Mouse (Mus musculus) left cerebral cortex, postnatal 14 days (tissue): ENCODE results near the gene Gm13271. TPM values are rescaled to one million over a fixed set of nuclear protein-coding genes. Genes with fewer than 3 reads are reported as not detected.
"Not testable (repeated sequence)": the region's sequence is repeated elsewhere in the genome, so short reads cannot be mapped to it uniquely, and the experiment has no call there.

ENCODE experiments used
- DNase-seq, 2 experiments: peaks; one replicate each; pipeline ENCODE4 v3.0.0; 2021 to 2022; ENCODE audit warnings: low spot score in 2 of 2, mixed read lengths in 1 of 2
- intact Hi-C: fragments of 180-260 bp; cut with DNase I; formaldehyde crosslinking; loops from one replicate; pipeline ENCODE4 v1.15.1; 2025
- total RNA-seq, 2 experiments: library from RNA; stranded (reverse); gene quantifications; 2 replicates each; pipeline ENCODE4 v1.2.3; 2021

Gm13271 gene
- total RNA-seq, 2 experiments from 2014 or later = not detected

DNA sequence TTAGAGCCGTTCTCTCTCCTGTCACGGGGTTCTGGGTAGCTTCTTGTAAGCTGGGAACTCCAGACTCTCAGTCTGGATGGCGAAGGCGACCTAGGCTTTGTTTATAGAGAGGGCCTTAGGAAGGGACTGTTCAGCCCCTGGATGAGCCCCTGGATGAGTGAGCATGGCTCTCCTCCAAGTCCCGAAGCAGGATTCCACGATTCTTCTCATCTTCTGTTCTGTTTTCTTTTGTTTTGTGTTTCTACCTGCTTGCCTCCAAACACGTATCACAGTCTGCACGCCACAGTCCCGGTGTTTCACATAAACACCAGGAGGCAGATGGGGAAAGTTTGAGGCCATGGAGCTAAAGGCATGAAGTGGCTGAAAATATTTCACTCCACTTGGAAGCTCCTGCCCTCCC is 4.1 kb downstream of the Gm13271 start:
- DNase-seq, intact Hi-C loops: not testable (repeated sequence)

DNA sequence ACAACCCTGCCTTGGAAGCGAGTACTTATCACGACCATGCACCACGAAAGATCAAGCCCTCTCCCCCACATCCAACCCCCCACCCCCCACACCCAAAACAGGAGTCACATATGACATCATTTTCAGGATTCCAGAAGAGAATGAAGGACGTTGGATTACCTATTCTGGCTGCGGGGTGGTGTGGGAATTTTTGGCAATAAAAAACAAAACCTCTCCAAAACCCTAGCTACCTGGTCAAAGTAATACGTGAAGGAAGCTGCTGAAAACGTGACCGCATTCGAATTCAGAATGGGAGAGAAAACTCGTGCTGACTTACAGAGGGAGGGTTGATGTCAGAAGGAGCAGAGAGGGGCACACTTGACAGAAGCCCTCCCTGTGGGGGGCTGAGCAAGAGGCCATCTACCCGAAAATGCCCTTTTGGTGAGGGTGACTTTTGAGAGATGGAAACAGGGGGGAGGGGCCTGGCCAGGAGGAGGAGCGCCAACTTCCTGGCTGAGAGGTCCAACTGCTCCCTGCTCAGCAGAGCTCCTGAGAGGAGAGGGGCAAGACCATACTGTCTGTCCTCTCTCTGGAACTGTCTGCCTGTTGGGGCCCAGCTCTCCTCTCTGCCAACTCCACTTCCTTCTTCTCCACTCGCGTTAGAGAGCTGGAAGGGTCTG is 5.1 kb downstream of the Gm13271 start, which contains the start of gene Gm13283:
Gene Gm13283 (plus strand): TSS at position 510 of the 659 bp plus-strand sequence.
- intact Hi-C loops = not testable (repeated sequence)
- peak; percentile 17 to 19 for DNase-seq

DNA sequence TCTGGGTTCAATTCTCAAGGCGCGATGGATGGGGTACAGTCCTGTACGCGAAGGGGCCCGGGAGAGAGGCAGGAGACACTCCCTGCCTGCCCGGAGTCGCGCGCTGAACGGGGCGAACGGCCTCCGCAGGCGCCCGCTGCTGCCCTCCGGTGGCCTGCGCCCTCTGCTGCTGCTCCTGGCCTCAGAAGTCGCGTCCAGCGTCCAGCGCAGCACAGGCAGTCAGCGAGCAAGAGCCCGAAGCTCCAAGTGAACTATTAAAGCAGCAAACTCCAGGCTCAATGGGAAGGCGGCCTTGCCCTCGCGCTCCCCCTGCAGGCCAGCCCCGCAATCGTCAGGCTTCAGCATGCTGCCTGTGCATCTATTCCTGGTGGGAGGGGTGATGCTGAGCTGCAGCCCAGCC is 5.8 kb downstream of the Gm13271 start:
- peak; percentile 46 to 59 for DNase-seq
- intact Hi-C loops = not testable (repeated sequence)

DNA sequence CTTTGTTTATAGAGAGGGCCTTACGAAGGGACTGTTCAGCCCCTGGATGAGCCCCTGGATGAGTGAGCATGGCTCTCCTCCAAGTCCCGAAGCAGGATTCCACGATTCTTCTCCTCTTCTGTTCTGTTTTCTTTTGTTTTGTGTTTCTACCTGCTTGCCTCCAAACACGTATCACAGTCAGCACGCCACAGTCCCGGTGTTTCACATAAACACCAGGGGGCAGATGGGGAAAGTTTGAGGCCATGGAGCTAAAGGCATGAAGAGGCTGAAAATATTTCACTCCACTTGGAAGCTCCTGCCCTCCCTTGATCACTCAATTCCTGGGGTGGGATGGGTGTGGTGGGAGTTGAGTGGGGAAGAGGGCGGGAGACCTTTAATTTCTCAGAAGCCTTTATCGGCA is 7.1 kb downstream of the Gm13271 start:
- intact Hi-C loops = not testable (repeated sequence)
- peak; percentile 71 to 72 for DNase-seq

DNA sequence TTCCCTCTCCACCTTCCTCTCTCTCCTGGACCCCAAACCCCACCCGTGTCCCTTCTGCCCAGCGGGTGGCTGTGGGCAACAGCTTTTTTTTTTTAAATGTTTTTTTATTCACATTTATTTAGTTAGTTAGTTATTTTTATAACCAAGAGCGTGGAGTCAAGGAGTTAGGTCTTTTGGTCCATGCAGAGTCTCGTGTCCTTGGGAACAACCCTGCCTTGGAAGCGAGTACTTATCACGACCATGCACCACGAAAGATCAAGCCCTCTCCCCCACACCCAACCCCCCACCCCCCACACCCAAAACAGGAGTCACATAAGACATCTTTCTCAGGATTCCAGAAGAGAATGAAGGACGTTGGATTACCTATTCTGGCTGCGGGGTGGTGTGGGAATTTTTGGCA is 7.7 kb downstream of the Gm13271 start:
- intact Hi-C loops, DNase-seq: not testable (repeated sequence)

DNA sequence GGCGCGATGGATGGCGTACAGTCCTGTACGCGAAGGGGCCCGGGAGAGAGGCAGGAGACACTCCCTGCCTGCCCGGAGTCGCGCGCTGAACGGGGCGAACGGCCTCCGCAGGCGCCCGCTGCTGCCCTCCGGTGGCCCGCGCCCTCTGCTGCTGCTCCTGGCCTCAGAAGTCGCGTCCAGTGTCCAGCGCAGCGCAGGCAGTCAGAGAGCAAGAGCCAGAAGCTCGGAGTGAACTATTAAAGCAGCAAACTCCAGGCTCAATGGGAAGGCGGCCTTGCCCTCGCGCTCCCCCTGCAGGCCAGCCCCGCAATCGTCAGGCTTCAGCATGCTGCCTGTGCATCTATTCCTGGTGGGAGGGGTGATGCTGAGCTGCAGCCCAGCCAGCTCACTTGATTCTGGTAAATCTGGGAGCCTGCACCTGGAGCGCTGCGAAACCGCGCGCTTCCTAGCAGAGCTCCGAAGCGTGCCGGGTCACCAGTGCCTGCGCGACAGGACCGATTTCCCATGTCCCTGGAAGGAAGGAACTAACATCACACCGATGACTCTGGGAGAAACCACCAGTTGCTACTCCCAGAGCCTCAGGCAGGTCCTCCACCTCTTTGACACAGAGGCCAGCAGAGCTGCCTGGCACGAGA is 8.8 kb downstream of the Gm13271 start:
- intact Hi-C loops, DNase-seq: not testable (repeated sequence)

DNA sequence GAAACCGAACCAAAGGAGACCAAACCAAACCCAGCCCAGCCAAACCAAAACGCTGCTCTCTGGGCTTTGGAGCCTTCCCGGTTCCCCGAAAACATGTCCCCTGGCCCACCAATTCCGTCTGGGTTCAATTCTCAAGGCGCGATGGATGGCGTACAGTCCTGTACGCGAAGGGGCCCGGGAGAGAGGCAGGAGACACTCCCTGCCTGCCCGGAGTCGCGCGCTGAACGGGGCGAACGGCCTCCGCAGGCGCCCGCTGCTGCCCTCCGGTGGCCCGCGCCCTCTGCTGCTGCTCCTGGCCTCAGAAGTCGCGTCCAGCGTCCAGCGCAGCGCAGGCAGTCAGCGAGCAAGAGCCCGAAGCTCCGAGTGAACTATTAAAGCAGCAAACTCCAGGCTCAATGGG is 18.9 kb downstream of the Gm13271 start, which contains the start of gene Gm13290:
Gene Gm13290 (plus strand): TSS at position 301 of the 400 bp plus-strand sequence.
- intact Hi-C loops, DNase-seq: not testable (repeated sequence)

DNA sequence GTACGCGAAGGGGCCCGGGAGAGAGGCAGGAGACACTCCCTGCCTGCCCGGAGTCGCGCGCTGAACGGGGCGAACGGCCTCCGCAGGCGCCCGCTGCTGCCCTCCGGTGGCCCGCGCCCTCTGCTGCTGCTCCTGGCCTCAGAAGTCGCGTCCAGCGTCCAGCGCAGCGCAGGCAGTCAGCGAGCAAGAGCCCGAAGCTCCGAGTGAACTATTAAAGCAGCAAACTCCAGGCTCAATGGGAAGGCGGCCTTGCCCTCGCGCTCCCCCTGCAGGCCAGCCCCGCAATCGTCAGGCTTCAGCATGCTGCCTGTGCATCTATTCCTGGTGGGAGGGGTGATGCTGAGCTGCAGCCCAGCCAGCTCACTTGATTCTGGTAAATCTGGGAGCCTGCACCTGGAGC is 22.0 kb downstream of the Gm13271 start, which contains the start of gene Gm13289:
Gene Gm13289 (plus strand): TSS at position 301 of the 400 bp plus-strand sequence.
- intact Hi-C loops, DNase-seq: not testable (repeated sequence)

DNA sequence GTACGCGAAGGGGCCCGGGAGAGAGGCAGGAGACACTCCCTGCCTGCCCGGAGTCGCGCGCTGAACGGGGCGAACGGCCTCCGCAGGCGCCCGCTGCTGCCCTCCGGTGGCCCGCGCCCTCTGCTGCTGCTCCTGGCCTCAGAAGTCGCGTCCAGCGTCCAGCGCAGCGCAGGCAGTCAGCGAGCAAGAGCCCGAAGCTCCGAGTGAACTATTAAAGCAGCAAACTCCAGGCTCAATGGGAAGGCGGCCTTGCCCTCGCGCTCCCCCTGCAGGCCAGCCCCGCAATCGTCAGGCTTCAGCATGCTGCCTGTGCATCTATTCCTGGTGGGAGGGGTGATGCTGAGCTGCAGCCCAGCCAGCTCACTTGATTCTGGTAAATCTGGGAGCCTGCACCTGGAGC is 24.9 kb downstream of the Gm13271 start, which contains the start of gene Gm13272:
Gene Gm13272 (plus strand): TSS at position 301 of the 400 bp plus-strand sequence.
- intact Hi-C loops, DNase-seq: not testable (repeated sequence)

DNA sequence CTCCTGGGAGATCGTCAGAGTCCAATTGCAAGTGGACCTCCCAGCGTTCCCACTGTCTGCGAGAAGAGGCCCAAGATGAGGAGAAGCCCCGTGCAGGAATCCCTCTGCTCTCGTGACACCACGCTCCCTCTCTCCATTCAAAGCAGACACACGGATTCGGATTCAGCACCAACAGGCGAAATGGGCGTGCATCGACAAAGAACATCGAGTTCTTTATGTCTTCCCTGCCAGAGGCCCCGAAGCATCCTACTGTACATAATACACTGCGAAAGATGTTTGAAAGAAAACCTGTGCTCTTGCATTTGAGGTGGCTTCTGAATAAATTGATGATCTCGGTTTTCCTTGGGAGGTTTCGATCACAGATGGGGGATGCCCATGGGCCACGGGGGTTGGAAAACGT is 25.7 kb downstream of the Gm13271 start:
- intact Hi-C loops = not testable (repeated sequence)

DNA sequence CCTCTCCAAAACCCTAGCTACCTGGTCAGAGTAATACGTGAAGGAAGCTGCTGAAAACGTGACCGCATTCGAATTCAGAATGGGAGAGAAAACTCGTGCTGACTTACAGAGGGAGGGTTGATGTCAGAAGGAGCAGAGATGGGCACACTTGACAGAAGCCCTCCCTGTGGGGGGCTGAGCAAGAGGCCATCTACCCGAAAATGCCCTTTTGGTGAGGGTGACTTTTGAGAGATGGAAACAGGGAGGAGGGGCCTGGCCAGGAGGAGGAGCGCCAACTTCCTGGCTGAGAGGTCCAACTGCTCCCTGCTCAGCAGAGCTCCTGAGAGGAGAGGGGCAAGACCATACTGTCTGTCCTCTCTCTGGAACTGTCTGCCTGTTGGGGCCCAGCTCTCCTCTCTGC is 27.2 kb downstream of the Gm13271 start, which contains the start of gene Ifnz:
Gene Ifnz (plus strand): TSS at position 301 of the 400 bp plus-strand sequence.
- DNase-seq, intact Hi-C loops: not testable (repeated sequence)

More for the DNA sequence above, 25.7 kb downstream of the Gm13271 start:
- not testable (repeated sequence) for DNase-seq

DNA sequence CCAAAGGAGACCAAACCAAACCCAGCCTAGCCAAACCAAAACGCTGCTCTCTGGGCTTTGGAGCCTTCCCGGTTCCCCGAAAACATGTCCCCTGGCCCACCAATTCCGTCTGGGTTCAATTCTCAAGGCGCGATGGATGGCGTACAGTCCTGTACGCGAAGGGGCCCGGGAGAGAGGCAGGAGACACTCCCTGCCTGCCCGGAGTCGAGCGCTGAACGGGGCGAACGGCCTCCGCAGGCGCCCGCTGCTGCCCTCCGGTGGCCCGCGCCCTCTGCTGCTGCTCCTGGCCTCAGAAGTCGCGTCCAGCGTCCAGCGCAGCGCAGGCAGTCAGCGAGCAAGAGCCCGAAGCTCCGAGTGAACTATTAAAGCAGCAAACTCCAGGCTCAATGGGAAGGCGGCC is 27.7 kb downstream of the Gm13271 start:
- DNase-seq, intact Hi-C loops: not testable (repeated sequence)

DNA sequence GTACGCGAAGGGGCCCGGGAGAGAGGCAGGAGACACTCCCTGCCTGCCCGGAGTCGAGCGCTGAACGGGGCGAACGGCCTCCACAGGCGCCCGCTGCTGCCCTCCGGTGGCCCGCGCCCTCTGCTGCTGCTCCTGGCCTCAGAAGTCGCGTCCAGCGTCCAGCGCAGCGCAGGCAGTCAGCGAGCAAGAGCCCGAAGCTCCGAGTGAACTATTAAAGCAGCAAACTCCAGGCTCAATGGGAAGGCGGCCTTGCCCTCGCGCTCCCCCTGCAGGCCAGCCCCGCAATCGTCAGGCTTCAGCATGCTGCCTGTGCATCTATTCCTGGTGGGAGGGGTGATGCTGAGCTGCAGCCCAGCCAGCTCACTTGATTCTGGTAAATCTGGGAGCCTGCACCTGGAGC is 30.7 kb downstream of the Gm13271 start, which contains the start of gene Gm13276:
Gene Gm13276 (plus strand): TSS at position 301 of the 400 bp plus-strand sequence.
- DNase-seq, intact Hi-C loops: not testable (repeated sequence)

DNA sequence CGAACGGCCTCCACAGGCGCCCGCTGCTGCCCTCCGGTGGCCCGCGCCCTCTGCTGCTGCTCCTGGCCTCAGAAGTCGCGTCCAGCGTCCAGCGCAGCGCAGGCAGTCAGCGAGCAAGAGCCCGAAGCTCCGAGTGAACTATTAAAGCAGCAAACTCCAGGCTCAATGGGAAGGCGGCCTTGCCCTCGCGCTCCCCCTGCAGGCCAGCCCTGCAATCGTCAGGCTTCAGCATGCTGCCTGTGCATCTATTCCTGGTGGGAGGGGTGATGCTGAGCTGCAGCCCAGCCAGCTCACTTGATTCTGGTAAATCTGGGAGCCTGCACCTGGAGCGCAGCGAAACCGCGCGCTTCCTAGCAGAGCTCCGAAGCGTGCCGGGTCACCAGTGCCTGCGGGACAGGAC is 33.7 kb downstream of the Gm13271 start, which contains the start of gene Gm13277:
Gene Gm13277 (plus strand): TSS at position 231 of the 400 bp plus-strand sequence.
- peak; percentile 70 to 75 for DNase-seq
- intact Hi-C loops = not testable (repeated sequence)

DNA sequence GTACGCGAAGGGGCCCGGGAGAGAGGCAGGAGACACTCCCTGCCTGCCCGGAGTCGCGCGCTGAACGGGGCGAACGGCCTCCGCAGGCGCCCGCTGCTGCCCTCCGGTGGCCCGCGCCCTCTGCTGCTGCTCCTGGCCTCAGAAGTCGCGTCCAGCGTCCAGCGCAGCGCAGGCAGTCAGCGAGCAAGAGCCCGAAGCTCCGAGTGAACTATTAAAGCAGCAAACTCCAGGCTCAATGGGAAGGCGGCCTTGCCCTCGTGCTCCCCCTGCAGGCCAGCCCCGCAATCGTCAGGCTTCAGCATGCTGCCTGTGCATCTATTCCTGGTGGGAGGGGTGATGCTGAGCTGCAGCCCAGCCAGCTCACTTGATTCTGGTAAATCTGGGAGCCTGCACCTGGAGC is 36.6 kb downstream of the Gm13271 start, which contains the start of gene Gm13278:
Gene Gm13278 (plus strand): TSS at position 301 of the 400 bp plus-strand sequence.
- intact Hi-C loops, DNase-seq: not testable (repeated sequence)

DNA sequence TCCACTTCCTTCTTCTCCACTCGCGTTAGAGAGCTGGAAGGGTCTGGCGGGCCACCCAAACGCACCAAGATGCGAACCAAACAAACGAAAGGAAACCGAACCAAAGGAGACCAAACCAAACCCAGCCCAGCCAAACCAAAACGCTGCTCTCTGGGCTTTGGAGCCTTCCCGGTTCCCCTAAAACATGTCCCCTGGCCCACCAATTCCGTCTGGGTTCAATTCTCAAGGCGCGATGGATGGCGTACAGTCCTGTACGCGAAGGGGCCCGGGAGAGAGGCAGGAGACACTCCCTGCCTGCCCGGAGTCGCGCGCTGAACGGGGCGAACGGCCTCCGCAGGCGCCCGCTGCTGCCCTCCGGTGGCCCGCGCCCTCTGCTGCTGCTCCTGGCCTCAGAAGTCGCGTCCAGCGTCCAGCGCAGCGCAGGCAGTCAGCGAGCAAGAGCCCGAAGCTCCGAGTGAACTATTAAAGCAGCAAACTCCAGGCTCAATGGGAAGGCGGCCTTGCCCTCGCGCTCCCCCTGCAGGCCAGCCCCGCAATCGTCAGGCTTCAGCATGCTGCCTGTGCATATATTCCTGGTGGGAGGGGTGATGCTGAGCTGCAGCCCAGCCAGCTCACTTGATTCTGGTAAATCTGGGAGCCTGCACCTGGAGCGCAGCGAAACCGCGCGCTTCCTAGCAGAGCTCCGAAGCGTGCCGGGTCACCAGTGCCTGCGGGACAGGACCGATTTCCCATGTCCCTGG is 39.4 kb downstream of the Gm13271 start, which contains the start of gene Gm13275:
Gene Gm13275 (plus strand): TSS at position 552 of the 740 bp plus-strand sequence.
- peak; percentile 20 to 41 for DNase-seq
- intact Hi-C loops = not testable (repeated sequence)

DNA sequence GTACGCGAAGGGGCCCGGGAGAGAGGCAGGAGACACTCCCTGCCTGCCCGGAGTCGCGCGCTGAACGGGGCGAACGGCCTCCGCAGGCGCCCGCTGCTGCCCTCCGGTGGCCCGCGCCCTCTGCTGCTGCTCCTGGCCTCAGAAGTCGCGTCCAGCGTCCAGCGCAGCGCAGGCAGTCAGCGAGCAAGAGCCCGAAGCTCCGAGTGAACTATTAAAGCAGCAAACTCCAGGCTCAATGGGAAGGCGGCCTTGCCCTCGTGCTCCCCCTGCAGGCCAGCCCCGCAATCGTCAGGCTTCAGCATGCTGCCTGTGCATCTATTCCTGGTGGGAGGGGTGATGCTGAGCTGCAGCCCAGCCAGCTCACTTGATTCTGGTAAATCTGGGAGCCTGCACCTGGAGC is 42.4 kb downstream of the Gm13271 start, which contains the start of gene Gm13279:
Gene Gm13279 (plus strand): TSS at position 301 of the 400 bp plus-strand sequence.
- not testable (repeated sequence) for DNase-seq

DNA sequence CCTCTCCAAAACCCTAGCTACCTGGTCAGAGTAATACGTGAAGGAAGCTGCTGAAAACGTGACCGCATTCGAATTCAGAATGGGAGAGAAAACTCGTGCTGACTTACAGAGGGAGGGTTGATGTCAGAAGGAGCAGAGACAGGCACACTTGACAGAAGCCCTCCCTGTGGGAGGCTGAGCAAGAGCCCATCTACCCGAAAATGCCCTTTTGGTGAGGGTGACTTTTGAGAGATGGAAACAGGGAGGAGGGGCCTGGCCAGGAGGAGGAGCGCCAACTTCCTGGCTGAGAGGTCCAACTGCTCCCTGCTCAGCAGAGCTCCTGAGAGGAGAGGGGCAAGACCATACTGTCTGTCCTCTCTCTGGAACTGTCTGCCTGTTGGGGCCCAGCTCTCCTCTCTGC is 44.7 kb downstream of the Gm13271 start, which contains the start of gene Gm13285:
Gene Gm13285 (plus strand): TSS at position 301 of the 400 bp plus-strand sequence.
- intact Hi-C loops, DNase-seq: not testable (repeated sequence)

More for the DNA sequence above, 42.4 kb downstream of the Gm13271 start, which contains the start of gene Gm13279:
- intact Hi-C loops = not testable (repeated sequence)

DNA sequence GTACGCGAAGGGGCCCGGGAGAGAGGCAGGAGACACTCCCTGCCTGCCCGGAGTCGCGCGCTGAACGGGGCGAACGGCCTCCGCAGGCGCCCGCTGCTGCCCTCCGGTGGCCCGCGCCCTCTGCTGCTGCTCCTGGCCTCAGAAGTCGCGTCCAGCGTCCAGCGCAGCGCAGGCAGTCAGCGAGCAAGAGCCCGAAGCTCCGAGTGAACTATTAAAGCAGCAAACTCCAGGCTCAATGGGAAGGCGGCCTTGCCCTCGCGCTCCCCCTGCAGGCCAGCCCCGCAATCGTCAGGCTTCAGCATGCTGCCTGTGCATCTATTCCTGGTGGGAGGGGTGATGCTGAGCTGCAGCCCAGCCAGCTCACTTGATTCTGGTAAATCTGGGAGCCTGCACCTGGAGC is 48.3 kb downstream of the Gm13271 start, which contains the start of gene Gm13287:
Gene Gm13287 (plus strand): TSS at position 301 of the 400 bp plus-strand sequence.
- intact Hi-C loops, DNase-seq: not testable (repeated sequence)
